Mouse (Mus musculus) forebrain, postnatal 0 days (tissue): ENCODE data around the gene Rhoa. TPM values are rescaled to one million over a fixed set of nuclear protein-coding genes. Genes with fewer than 3 reads are reported as not detected.
"Not testable (repeated sequence)": the region's sequence is repeated elsewhere in the genome, so short reads cannot be mapped to it uniquely, and the experiment has no call there.

ENCODE experiments used
- ATAC-seq: fragments of 200-750 bp; cut with Nextera tagmentation; 2 replicates; pipeline ENCODE4 v1.8.0; 2017; ENCODE audit warnings: mild to moderate bottlenecking, moderate library complexity
- DNase-seq: peaks from one replicate; pipeline ENCODE4 v3.0.0-alpha.2; 2015
- H3K27ac ChIP-seq: fragments of 300-500 bp; sonication (generic); 2 replicates; pipeline ENCODE4 v1.5.1; 2014; ENCODE audit warnings: low read depth, mild to moderate bottlenecking, antibody characterized with exemption, low read length, moderate library complexity, mixed read lengths
- H3K27me3 ChIP-seq: fragments of 300-500 bp; sonication (generic); 2 replicates; pipeline ENCODE4 v1.6.1; 2014; ENCODE audit warnings: mild to moderate bottlenecking, low read length, mixed read lengths; ENCODE audit not compliant: insufficient read depth
- H3K36me3 ChIP-seq: fragments of 300-500 bp; sonication (generic); 2 replicates; pipeline ENCODE4 v1.6.1; 2014; ENCODE audit warnings: mild to moderate bottlenecking, moderate library complexity; ENCODE audit not compliant: insufficient read depth
- H3K4me1 ChIP-seq: fragments of 300-500 bp; sonication (generic); 2 replicates; pipeline ENCODE4 v1.6.1; 2014; ENCODE audit warnings: antibody characterized with exemption; ENCODE audit not compliant: insufficient read depth
- H3K4me2 ChIP-seq: fragments of 300-500 bp; sonication (generic); 2 replicates; pipeline ENCODE4 v1.6.1; 2014; ENCODE audit warnings: low read depth, mild to moderate bottlenecking, moderate library complexity
- H3K4me3 ChIP-seq: fragments of 300-500 bp; sonication (generic); 2 replicates; pipeline ENCODE4 v1.5.1; 2014; ENCODE audit warnings: low read depth, low read length, mixed read lengths
- H3K9ac ChIP-seq: fragments of 300-500 bp; sonication (generic); 2 replicates; pipeline ENCODE4 v1.6.1; 2014; ENCODE audit warnings: mild to moderate bottlenecking
- H3K9me3 ChIP-seq: fragments of 300-500 bp; sonication (generic); 2 replicates; pipeline ENCODE4 v1.6.1; 2016; ENCODE audit warnings: low read length
- CTCF ChIP-seq: sonication (generic); IDR thresholded peaks from 2 replicates; pipeline ENCODE4 v1.5.1; 2016; ENCODE audit warnings: antibody characterized with exemption, control low read depth, low read depth
- WGBS: fragments of 180-500 bp; shearing (Covaris S2); extraction: QIAGEN DNeasy Blood & Tissue Kit; methylation state at CpG from one replicate; pipeline ENCODE4 v1.1.7; 2014; 5-methylcytosine and 5-hydroxymethylcytosine counted together
- polyA plus RNA-seq: library from polyadenylated mRNA; unstranded; fragments of >200 nt; fragmentation: Nextera tagmentation; extraction: Ambion mirVana; gene quantifications from 2 replicates; pipeline ENCODE4 v1.2.1, GENCODE M21; 2015
- total RNA-seq: library from RNA; depleted of rRNA; stranded (reverse); fragments of >200 nt; gene quantifications from 2 replicates; pipeline ENCODE4 v1.2.3, GENCODE M21; 2014

Rhoa gene
- total and polyA plus RNA-seq, 2 experiments from 2014 or later, result 126 to 271 TPM

- TF ChIP-seq CTCF, result no peak
- H3K4me1 ChIP-seq, result no peaks in the 10 kb centered on the region
- ATAC-seq, result no peak
- no peak overlapping the region for H3K4me3 ChIP-seq
- 81% methylated on average over 5 of the region's 5 CpGs for WGBS
- H3K9me3 ChIP-seq, result no peaks in the 10 kb centered on the region
- no peak for DNase-seq
- H3K9ac ChIP-seq, result no peak overlapping the region
- no peaks in the 10 kb centered on the region for H3K27me3 ChIP-seq
- H3K27ac ChIP-seq, result no peak overlapping the region
- no peaks in the 10 kb centered on the region for H3K36me3 ChIP-seq
- no peak overlapping the region for H3K4me2 ChIP-seq
These were observed 31.2 kb upstream of the Rhoa start for GRCm38 (mm10) chr9:108274476-108275330.

GRCm38 (mm10) chr9:108275331-108275659, 30.6 kb upstream of the Rhoa start:
- no peak overlapping the region for H3K9ac ChIP-seq
- H3K27ac ChIP-seq, result no peak overlapping the region
- H3K27me3 ChIP-seq, result no peaks in the 10 kb centered on the region
- no peaks in the 10 kb centered on the region for H3K36me3 ChIP-seq
- H3K4me2 ChIP-seq, result no peak overlapping the region
- 68% methylated on average over 6 of the region's 6 CpGs for WGBS
- DNase-seq (no peak), ATAC-seq (no peak)
- no peak overlapping the region for H3K4me3 ChIP-seq
- no peaks in the 10 kb centered on the region for H3K4me1 ChIP-seq
- no peaks in the 10 kb centered on the region for H3K9me3 ChIP-seq
- no peak for TF ChIP-seq CTCF

GRCm38 (mm10) chr9:108278697-108279450, 27.1 kb upstream of the Rhoa start:
- DNase-seq (no peak), ATAC-seq (no peak)
- 69% methylated on average over 10 of the region's 10 CpGs for WGBS
- Histone ChIP-seq H3K4me3 (no peak overlapping the region), H3K9me3 (no peaks in the 10 kb centered on the region), H3K9ac (no peak overlapping the region), H3K4me2 (no peak overlapping the region), H3K27ac (no peak overlapping the region), H3K4me1 (no peaks in the 10 kb centered on the region), H3K36me3 (no peaks in the 10 kb centered on the region), H3K27me3 (no peaks in the 10 kb centered on the region)
- TF ChIP-seq CTCF, result peak; percentile 52

GRCm38 (mm10) chr9:108280071-108280828, 25.7 kb upstream of the Rhoa start:
- DNase-seq, result no peak
- Histone ChIP-seq H3K27me3 (no peaks in the 10 kb centered on the region), H3K9ac (no peak overlapping the region), H3K27ac (no peak overlapping the region), H3K4me3 (no peak overlapping the region), H3K36me3 (no peaks in the 10 kb centered on the region), H3K4me1 (no peaks in the 10 kb centered on the region), H3K9me3 (no peaks in the 10 kb centered on the region), H3K4me2 (no peak overlapping the region)
- WGBS, result 52% methylated on average over 8 of the region's 8 CpGs
- TF ChIP-seq CTCF, result no peak
- peak; percentile 42; the same call in 1 of the 2 replicates for ATAC-seq

- no peaks in the 10 kb centered on the region for H3K9me3 ChIP-seq
- 14% methylated on average over 6 of the region's 6 CpGs for WGBS
- no peaks in the 10 kb centered on the region for H3K36me3 ChIP-seq
- TF ChIP-seq CTCF, result peak; percentile 85
- peak; percentile 75 for DNase-seq
- no peaks in the 10 kb centered on the region for H3K4me1 ChIP-seq
- no peak overlapping the region for H3K9ac ChIP-seq
- no peak overlapping the region for H3K27ac ChIP-seq
- no peaks in the 10 kb centered on the region for H3K27me3 ChIP-seq
- peak; percentile 83 for ATAC-seq
- no peak overlapping the region for H3K4me2 ChIP-seq
- H3K4me3 ChIP-seq, result no peak overlapping the region
These were observed 21.5 kb upstream of the Rhoa start for GRCm38 (mm10) chr9:108284410-108284809.

DNA sequence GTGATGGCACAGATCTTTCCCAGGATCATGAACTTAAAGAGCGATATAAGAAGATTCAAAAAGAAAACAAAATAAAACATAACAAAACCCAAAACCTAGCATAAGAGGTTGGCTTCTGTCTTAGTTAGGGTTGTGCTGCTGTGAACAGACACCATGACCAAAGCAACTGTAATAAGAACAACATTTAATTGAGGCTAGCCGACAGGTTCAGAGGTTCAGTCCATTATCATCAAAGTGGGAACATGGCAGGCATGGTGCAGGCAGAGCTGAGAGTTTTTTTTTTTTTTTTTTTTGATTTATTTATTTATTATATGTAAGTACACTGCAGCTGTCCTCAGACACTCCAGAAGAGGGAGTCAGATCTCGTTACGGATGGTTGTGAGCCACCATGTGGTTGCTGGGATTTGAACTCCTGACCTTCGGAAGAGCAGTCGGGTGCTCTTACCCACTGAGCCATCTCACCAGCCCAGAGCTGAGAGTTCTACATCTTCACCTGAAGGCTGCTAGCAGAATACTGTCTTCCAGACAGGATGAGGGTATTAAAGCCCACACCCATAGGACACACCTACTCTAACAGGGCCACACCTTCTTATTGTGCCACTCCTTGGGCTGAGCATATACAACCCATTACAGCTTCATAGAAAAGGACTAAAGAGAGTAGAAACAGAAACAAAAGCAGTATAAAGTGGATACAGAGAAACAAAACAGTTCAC, 18.2 kb upstream of the Rhoa start:
- DNase-seq, H3K9ac ChIP-seq, ATAC-seq, H3K36me3 ChIP-seq, H3K4me3 ChIP-seq, H3K27ac ChIP-seq, H3K4me2 ChIP-seq, H3K4me1 ChIP-seq, H3K27me3 ChIP-seq, H3K9me3 ChIP-seq: not testable (repeated sequence)
- WGBS, result 90% methylated on average over 4 of the region's 6 CpGs
